Mouse (Mus musculus): ENCODE measurements around the gene Tlcd1. TPM values are rescaled to one million over a fixed set of nuclear protein-coding genes. Genes with fewer than 3 reads are reported as not detected.

Tlcd1 gene
- polyA plus RNA-seq, 1 experiment: 78.2 TPM

DNA sequence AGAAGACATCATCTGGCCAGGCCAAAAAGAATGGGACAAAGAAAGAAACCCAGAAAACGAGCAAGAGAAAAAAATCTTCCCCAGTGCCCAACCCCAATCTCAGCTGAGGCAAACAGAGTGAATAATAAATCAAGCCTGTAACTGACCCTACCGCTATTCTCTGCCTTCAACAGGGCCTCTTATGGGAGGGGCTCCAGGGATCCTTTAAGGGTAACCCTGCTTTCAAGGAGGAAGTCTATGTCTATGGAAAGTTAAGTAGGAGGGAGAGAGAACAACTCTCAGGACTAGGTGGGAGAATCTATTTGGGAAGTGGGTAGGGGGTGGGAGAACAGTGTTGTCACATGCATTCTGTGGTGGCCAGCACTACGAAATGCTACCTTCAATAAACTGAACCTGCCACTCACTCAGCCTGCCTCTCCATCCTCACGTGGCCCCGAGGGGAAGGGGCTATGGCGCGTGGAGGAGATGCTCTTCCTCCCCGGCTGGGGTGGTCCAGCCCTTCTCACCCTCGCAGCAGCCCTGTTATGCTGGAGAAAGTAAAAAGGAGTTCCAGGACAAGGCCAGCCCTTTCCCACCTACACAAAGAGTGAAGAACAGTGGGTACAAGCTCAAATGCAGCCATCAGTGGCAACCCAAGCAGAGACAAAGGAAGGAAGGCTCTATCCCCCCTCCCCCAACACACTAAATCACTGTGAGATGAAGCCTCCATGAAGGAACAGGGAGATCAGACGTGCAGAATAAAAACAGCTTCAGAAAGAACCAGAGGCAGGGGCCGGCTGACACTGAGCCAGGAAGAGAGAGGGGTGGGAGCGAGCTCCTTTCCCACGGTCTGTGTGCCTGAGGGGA, 29.1 kb downstream of the Tlcd1 start:
- DNase-seq: no peak
- Histone ChIP-seq H3K4me3 (ENCODE audit: insufficient read depth, low read depth, low read length) (no peak overlapping the region), H3K27ac (ENCODE audit: insufficient read depth, low read depth, low read length) (no peak overlapping the region), H3K36me3 (ENCODE audit: control insufficient read depth, insufficient read depth, low read length) (peaks cover 2% of the 10 kb centered on the region; the same call in 1 of the 2 replicates), H3K27me3 (replicated peaks; ENCODE audit: control insufficient read depth, insufficient read depth, low read length) (no peaks in the 10 kb centered on the region), H3K4me1 (ENCODE audit: control insufficient read depth, insufficient read depth, low read length) (peaks cover 7% of the 10 kb centered on the region; the same call in 1 of the 2 replicates)
- 51% methylated on average over 13 of the region's 13 CpGs for WGBS
- no peak for TF ChIP-seq CTCF (conservative IDR thresholded peaks at IDR 0.05; ENCODE audit: insufficient read depth, insufficient read length, low read depth, low read length)
- no peak for TF ChIP-seq POLR2A (IDR thresholded peaks at IDR 0.05; ENCODE audit: low read depth, low read length)

- Histone ChIP-seq H3K4me3 (ENCODE audit: insufficient read depth, low read depth, low read length) (no peak overlapping the region), H3K27ac (ENCODE audit: insufficient read depth, low read depth, low read length) (no peak overlapping the region), H3K27me3 (replicated peaks; ENCODE audit: control insufficient read depth, insufficient read depth, low read length) (no peaks in the 10 kb centered on the region), H3K36me3 (ENCODE audit: control insufficient read depth, insufficient read depth, low read length) (peaks cover 6% of the 10 kb centered on the region; the same call in 1 of the 2 replicates), H3K4me1 (ENCODE audit: control insufficient read depth, insufficient read depth, low read length) (peaks cover 7% of the 10 kb centered on the region; the same call in 1 of the 2 replicates)
- TF ChIP-seq POLR2A (IDR thresholded peaks at IDR 0.05; ENCODE audit: low read depth, low read length) (no peak), CTCF (conservative IDR thresholded peaks at IDR 0.05; ENCODE audit: insufficient read depth, insufficient read length, low read depth, low read length) (no peak)
- WGBS: 93% methylated on average over 7 of the region's 7 CpGs
- DNase-seq: no peak
Observed at GRCm38 (mm10) chr11:78207190-78207589, 30.7 kb downstream of the Tlcd1 start.

- WGBS: 85% methylated on average over 6 of the region's 6 CpGs
- DNase-seq: no peak
- H3K27me3 ChIP-seq (replicated peaks; ENCODE audit: control insufficient read depth, insufficient read depth, low read length): no peaks in the 10 kb centered on the region
Observed at GRCm38 (mm10) chr11:78209886-78210285, 33.4 kb downstream of the Tlcd1 start.

GRCm38 (mm10) chr11:78210615-78211014, 34.1 kb downstream of the Tlcd1 start:
- H3K4me1 ChIP-seq (ENCODE audit: control insufficient read depth, insufficient read depth, low read length): no peaks in the 10 kb centered on the region
- 57% methylated on average over 7 of the region's 7 CpGs for WGBS
- DNase-seq: no peak

More at GRCm38 (mm10) chr11:78209886-78210285, 33.4 kb downstream of the Tlcd1 start:
- TF ChIP-seq POLR2A (IDR thresholded peaks at IDR 0.05; ENCODE audit: low read depth, low read length): no peak
- TF ChIP-seq CTCF (conservative IDR thresholded peaks at IDR 0.05; ENCODE audit: insufficient read depth, insufficient read length, low read depth, low read length): no peak
- Histone ChIP-seq H3K4me1 (ENCODE audit: control insufficient read depth, insufficient read depth, low read length) (no peaks in the 10 kb centered on the region), H3K4me3 (ENCODE audit: insufficient read depth, low read depth, low read length) (no peak overlapping the region), H3K36me3 (ENCODE audit: control insufficient read depth, insufficient read depth, low read length) (peaks cover 10% of the 10 kb centered on the region; the same call in 1 of the 2 replicates), H3K27ac (ENCODE audit: insufficient read depth, low read depth, low read length) (no peak overlapping the region)

DNA sequence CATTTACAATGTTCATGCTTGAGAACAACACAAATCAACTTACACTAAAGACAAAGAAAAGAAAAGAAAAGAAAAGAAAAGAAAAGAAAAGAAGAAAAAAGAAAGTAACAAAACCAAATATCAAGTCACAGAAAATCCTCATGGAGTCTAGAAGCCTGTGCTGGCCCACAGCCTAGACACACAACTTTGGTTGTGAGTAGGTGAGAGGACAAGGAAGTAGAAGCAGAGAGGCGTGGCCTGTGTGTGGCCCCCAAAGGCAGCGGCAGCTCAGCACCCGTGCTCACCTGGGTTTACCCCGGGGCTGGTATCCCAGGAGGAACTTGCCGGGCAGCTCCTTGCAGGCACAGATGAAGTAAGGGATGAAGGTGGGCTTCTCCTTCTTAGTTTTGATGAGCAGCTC, 35.0 kb downstream of the Tlcd1 start:
- Histone ChIP-seq H3K36me3 (ENCODE audit: control insufficient read depth, insufficient read depth, low read length) (peaks cover 15% of the 10 kb centered on the region), H3K4me3 (ENCODE audit: insufficient read depth, low read depth, low read length) (no peak overlapping the region), H3K4me1 (ENCODE audit: control insufficient read depth, insufficient read depth, low read length) (no peaks in the 10 kb centered on the region), H3K27me3 (replicated peaks; ENCODE audit: control insufficient read depth, insufficient read depth, low read length) (no peaks in the 10 kb centered on the region), H3K27ac (ENCODE audit: insufficient read depth, low read depth, low read length) (no peak overlapping the region)
- DNase-seq: no peak
- TF ChIP-seq CTCF (conservative IDR thresholded peaks at IDR 0.05; ENCODE audit: insufficient read depth, insufficient read length, low read depth, low read length) (no peak), POLR2A (IDR thresholded peaks at IDR 0.05; ENCODE audit: low read depth, low read length) (no peak)
- 89% methylated on average over 5 of the region's 5 CpGs for whole genome bisulfite sequencing

More at GRCm38 (mm10) chr11:78210615-78211014, 34.1 kb downstream of the Tlcd1 start:
- Histone ChIP-seq H3K27ac (ENCODE audit: insufficient read depth, low read depth, low read length) (no peak overlapping the region), H3K36me3 (ENCODE audit: control insufficient read depth, insufficient read depth, low read length) (peaks cover 12% of the 10 kb centered on the region), H3K27me3 (replicated peaks; ENCODE audit: control insufficient read depth, insufficient read depth, low read length) (no peaks in the 10 kb centered on the region), H3K4me3 (ENCODE audit: insufficient read depth, low read depth, low read length) (no peak overlapping the region)
- TF ChIP-seq POLR2A (IDR thresholded peaks at IDR 0.05; ENCODE audit: low read depth, low read length) (no peak), CTCF (conservative IDR thresholded peaks at IDR 0.05; ENCODE audit: insufficient read depth, insufficient read length, low read depth, low read length) (no peak)

GRCm38 (mm10) chr11:78213086-78213817, 36.7 kb downstream of the Tlcd1 start:
- Histone ChIP-seq H3K36me3 (ENCODE audit: control insufficient read depth, insufficient read depth, low read length) (peaks cover 21% of the 10 kb centered on the region), H3K27me3 (replicated peaks; ENCODE audit: control insufficient read depth, insufficient read depth, low read length) (no peaks in the 10 kb centered on the region), H3K4me1 (ENCODE audit: control insufficient read depth, insufficient read depth, low read length) (no peaks in the 10 kb centered on the region), H3K4me3 (ENCODE audit: insufficient read depth, low read depth, low read length) (no peak overlapping the region), H3K27ac (ENCODE audit: insufficient read depth, low read depth, low read length) (no peak overlapping the region)
- 90% methylated on average over 14 of the region's 14 CpGs for WGBS
- peak; percentile 26 for DNase-seq
- no peak for TF ChIP-seq CTCF (conservative IDR thresholded peaks at IDR 0.05; ENCODE audit: insufficient read depth, insufficient read length, low read depth, low read length)
- no peak for TF ChIP-seq POLR2A (IDR thresholded peaks at IDR 0.05; ENCODE audit: low read depth, low read length)

Data from kidney, adult 2 months (tissue).